Mouse (Mus musculus): ENCODE measurements around the gene Tysnd1.

DNA sequence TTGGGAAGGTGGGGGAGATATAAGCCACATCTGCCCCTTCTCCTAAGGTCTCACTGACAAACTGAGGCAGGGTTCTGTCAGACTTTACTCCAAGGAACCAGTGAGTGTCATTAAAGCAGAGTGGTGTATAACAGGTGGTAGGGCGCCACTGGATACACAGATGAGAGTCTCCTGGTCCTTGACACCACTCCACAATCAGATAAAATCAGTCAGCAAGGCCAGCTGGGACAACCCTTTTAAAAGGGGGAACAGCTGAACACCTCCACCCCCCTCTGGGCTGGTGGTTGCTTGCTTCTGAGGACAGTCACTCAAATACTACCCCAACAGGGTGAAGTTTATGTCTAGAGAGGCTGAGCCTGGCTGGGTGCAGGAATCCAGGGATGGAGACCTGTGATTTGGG lies 42.2 kb downstream of the Tysnd1 start:
- TF ChIP-seq CTCF (IDR thresholded peaks at IDR 0.05; ENCODE audit: low read depth, low read length) = no peak
- no peak for TF ChIP-seq POLR2A (IDR thresholded peaks at IDR 0.05; ENCODE audit: insufficient read depth, low read length)
